Mouse (Mus musculus): Measurements from ENCODE around the gene Ski. TPM values are rescaled to one million over a fixed set of nuclear protein-coding genes. Genes with fewer than 3 reads are reported as not detected.

Gene Ski
- polyA plus RNA-seq, 1 experiment = 32.2 TPM

DNA sequence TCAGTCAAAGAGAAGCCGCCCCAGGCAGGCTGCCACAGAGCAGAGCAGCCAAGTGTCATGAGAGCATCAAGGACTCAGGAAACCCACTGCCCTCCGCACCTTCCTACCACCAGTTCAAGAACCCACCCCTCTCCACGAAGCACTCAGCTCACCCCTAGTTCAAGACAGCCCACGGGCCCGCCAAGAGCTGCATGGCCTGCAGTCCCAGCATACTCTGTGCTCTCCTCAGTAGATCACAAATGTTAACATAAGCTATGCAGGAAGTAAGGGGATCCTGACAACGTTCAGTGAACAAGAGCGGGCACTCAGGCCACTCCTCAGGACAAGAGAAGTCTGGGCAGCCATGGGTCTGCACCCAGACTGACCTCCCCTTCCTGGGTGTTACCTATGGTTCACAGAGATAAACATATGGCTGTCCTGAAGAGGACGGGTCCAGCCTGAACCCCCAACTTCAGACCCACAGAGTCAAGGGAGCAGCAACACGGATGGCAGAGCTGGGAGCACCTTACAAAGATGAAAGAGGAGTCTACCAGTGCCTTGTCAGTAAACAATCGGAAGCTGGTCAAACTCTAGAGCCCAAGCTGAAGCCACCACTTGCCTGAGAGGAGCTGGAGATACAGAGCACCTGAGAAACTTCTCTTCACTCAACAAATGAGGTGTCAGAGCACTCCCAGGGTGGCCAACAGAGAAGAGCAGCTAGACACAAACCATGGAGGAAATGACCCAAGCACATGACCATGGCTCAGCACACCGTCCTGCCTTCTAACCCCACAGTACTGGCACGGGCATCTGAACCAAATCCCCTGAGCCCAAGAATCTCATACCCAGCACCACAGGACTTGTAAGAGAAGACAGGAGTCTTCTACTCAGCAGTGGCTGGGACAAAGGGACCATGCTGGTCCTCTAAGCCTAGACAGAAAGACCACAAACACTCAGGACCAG is 2.9 kb downstream of the Ski start:
- no peaks in the 10 kb centered on the region for H3K36me3 ChIP-seq (ENCODE audit: control insufficient read depth, insufficient read depth, low read length)
- peaks cover 58% of the 10 kb centered on the region for H3K4me1 ChIP-seq (ENCODE audit: control insufficient read depth, insufficient read depth, insufficient read length)
- H3K27me3 ChIP-seq (ENCODE audit: control insufficient read depth, insufficient read depth, low read length) = no peaks in the 10 kb centered on the region
- peak overlapping the region; percentile 48; the same call in 1 of the 2 replicates for H3K4me3 ChIP-seq (ENCODE audit: extremely low read depth, insufficient read depth, insufficient read length)
- no peak for DNase-seq (ENCODE audit: low read depth in 1 of 2, low spot score in 2 of 2)
- WGBS = 47% methylated on average over 12 of the region's 12 CpGs
- peak overlapping the region; percentile 0; the same call in 1 of the 2 replicates for H3K27ac ChIP-seq (ENCODE audit: insufficient read depth, low read length)
- TF ChIP-seq POLR2A (IDR thresholded peaks at IDR 0.05; ENCODE audit: low read depth, low read length) (no peak), CTCF (IDR thresholded peaks at IDR 0.05; ENCODE audit: extremely low read depth, insufficient read depth, insufficient read length, insufficient replicate concordance) (no peak)

- Histone ChIP-seq H3K4me3 (ENCODE audit: extremely low read depth, insufficient read depth, insufficient read length) (peak overlapping the region; percentile 23; the same call in 1 of the 2 replicates), H3K27me3 (ENCODE audit: control insufficient read depth, insufficient read depth, low read length) (no peaks in the 10 kb centered on the region), H3K36me3 (ENCODE audit: control insufficient read depth, insufficient read depth, low read length) (no peaks in the 10 kb centered on the region), H3K27ac (ENCODE audit: insufficient read depth, low read length) (peak overlapping the region; percentile 8; the same call in 1 of the 2 replicates), H3K4me1 (ENCODE audit: control insufficient read depth, insufficient read depth, insufficient read length) (peaks cover 55% of the 10 kb centered on the region)
- TF ChIP-seq POLR2A (IDR thresholded peaks at IDR 0.05; ENCODE audit: low read depth, low read length) = no peak
- no peak for TF ChIP-seq CTCF (IDR thresholded peaks at IDR 0.05; ENCODE audit: extremely low read depth, insufficient read depth, insufficient read length, insufficient replicate concordance)
- DNase-seq (ENCODE audit: low read depth in 1 of 2, low spot score in 2 of 2) = no peak
- WGBS = 61% methylated on average over 9 of the region's 9 CpGs
Measured at GRCm38 (mm10) chr4:155218104-155218732, 4.2 kb downstream of the Ski start.

DNA sequence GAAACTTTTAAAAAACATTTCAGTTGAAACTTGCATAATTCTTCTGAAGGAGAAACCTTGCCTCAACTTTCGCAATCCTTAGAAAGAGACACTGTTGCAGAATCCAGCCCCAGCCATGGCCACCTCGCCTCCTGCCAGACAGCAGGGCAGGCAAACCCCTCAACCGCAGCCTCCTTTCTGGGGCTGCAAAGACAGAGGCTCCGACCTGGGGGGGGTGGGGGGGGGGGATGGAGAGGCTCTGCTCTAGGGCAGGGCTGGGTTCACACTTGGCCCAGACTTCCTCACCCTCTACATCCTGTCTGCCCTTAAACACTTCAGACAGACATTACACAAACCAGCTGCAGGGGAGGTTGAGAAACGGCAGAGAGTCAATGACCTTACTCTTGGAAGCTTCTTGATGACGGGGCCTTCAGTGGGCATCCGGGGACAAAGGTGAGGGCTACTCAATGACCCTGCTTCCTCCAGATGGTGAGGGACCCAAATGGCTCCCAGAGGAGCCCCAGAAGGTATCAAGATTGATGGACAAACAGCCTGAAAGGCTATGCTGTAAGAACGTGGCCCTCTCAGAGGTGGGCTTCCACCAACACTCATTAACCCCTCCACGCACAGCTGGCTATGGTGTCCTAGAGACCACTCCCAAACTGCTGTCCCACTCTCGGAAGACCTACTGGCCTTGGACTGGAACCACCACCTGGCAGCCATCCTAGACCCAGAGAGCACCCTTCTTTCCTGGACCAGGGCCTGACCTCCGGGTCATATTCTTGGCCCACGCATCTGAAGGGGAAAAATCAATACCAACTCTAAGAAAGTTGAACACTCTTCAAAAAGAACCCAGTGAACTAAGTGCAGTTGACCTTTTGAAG is 4.9 kb downstream of the Ski start:
- H3K36me3 ChIP-seq (ENCODE audit: control insufficient read depth, insufficient read depth, low read length) = no peaks in the 10 kb centered on the region
- H3K27me3 ChIP-seq (ENCODE audit: control insufficient read depth, insufficient read depth, low read length) = no peaks in the 10 kb centered on the region
- TF ChIP-seq CTCF (IDR thresholded peaks at IDR 0.05; ENCODE audit: extremely low read depth, insufficient read depth, insufficient read length, insufficient replicate concordance) = no peak
- no peak for TF ChIP-seq POLR2A (IDR thresholded peaks at IDR 0.05; ENCODE audit: low read depth, low read length)
- peaks cover 55% of the 10 kb centered on the region for H3K4me1 ChIP-seq (ENCODE audit: control insufficient read depth, insufficient read depth, insufficient read length)
- peak overlapping the region; percentile 10; the same call in 1 of the 2 replicates for H3K4me3 ChIP-seq (ENCODE audit: extremely low read depth, insufficient read depth, insufficient read length)
- DNase-seq (ENCODE audit: low read depth in 1 of 2, low spot score in 2 of 2) = peak in 1 of 2 experiments; percentile 44
- 30% methylated on average over 12 of the region's 12 CpGs for WGBS
- peak overlapping the region; percentile 44; the same call in 1 of the 2 replicates for H3K27ac ChIP-seq (ENCODE audit: insufficient read depth, low read length)

DNA sequence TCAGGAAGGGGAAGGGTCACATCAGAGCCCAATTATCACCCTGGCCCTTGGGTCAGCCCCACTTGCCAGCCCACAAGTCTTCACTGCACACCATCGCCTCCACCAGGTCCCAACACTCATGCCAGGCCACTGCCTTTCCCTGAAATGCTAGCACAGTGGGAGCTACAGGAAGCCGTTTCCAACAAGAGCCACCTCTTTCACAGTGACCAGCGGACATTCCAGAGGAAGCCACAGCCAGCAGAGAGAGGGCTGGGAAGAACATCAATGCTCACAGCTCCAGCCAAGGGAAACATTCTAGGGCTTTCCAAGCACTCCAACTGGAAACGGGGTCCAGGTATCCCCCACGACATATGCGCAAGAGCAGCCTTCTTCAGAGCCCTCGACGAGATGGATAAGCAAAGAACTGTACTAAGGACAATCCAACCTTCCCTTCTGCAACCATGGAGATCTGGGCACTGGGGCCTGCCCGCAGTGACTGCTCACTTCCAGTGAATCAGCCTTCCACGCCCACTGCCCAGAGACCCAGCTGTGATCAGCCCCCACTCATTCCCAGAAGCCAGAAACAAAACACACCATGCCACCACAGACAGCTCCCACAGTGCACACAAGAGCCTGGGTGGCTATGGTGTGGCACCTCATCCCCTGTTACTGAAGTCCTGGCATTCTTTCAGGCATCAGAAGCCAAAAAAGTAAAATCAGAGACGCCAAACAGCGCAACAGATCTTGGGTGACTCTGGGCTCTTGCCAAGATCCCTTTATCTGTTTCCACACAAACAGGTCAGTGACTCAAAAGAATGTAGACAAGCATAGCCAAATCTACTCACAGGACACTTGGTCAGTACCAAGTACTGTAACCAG is 6.4 kb downstream of the Ski start:
- H3K36me3 ChIP-seq (ENCODE audit: control insufficient read depth, insufficient read depth, low read length) = no peaks in the 10 kb centered on the region
- 81% methylated on average over 12 of the region's 12 CpGs for WGBS
- H3K27ac ChIP-seq (ENCODE audit: insufficient read depth, low read length) = no peak overlapping the region
- TF ChIP-seq CTCF (IDR thresholded peaks at IDR 0.05; ENCODE audit: extremely low read depth, insufficient read depth, insufficient read length, insufficient replicate concordance) = no peak
- TF ChIP-seq POLR2A (IDR thresholded peaks at IDR 0.05; ENCODE audit: low read depth, low read length) = no peak
- no peak for DNase-seq (ENCODE audit: low read depth in 1 of 2, low spot score in 2 of 2)
- no peaks in the 10 kb centered on the region for H3K27me3 ChIP-seq (ENCODE audit: control insufficient read depth, insufficient read depth, low read length)
- H3K4me3 ChIP-seq (ENCODE audit: extremely low read depth, insufficient read depth, insufficient read length) = no peak overlapping the region
- H3K4me1 ChIP-seq (ENCODE audit: control insufficient read depth, insufficient read depth, insufficient read length) = peaks cover 55% of the 10 kb centered on the region; the same call in 1 of the 2 replicates

DNA sequence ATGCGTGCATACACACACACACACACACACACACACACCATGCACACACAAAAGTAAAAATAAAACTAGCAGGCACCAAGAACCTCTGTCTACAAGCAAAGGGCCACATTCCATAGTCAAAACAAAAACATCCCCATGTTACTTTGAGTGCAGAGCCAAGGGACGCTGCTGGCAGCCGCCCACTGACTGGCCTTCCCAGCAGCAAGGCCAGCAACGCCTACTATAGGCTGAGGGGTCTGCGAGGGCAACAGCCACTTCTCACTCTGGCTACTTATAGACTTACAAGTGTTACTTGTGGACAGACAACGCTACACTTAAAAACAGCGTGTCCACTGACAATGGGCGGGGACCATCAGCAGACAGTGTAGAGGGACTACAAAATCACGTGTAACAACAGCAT is 7.2 kb downstream of the Ski start:
- 82% methylated on average over 9 of the region's 9 CpGs for WGBS
- no peak for DNase-seq (ENCODE audit: low read depth in 1 of 2, low spot score in 2 of 2)
- Histone ChIP-seq H3K36me3 (ENCODE audit: control insufficient read depth, insufficient read depth, low read length) (no peaks in the 10 kb centered on the region), H3K4me1 (ENCODE audit: control insufficient read depth, insufficient read depth, insufficient read length) (peaks cover 62% of the 10 kb centered on the region; the same call in 1 of the 2 replicates), H3K27me3 (ENCODE audit: control insufficient read depth, insufficient read depth, low read length) (no peaks in the 10 kb centered on the region), H3K4me3 (ENCODE audit: extremely low read depth, insufficient read depth, insufficient read length) (no peak overlapping the region), H3K27ac (ENCODE audit: insufficient read depth, low read length) (peak overlapping the region; percentile 11; the same call in 1 of the 2 replicates)
- TF ChIP-seq POLR2A (IDR thresholded peaks at IDR 0.05; ENCODE audit: low read depth, low read length) (no peak), CTCF (IDR thresholded peaks at IDR 0.05; ENCODE audit: extremely low read depth, insufficient read depth, insufficient read length, insufficient replicate concordance) (no peak)
